Mouse (Mus musculus) brain, embryonic 14.5 days (tissue): ENCODE measurements at regions not wholly inside any gene's neighbourhood (a gene's known extent, or its start where the extent isn't known, plus 50 kb on each side); places are given as distances from the start of the nearest gene placed in this dataset.

ENCODE experiments used
- DNase-seq: peaks from one replicate; pipeline ENCODE4 v3.0.0-alpha.2; 2011; ENCODE audit warnings: low read depth
- CTCF ChIP-seq: fragments of 200-500 bp; IDR thresholded peaks from 2 replicates; pipeline ENCODE4 v1.5.1; 2012; ENCODE audit warnings: inconsistent platforms, mild to moderate bottlenecking, moderate library complexity, borderline replicate concordance; ENCODE audit not compliant: insufficient read depth, insufficient read length; ENCODE audit errors: extremely low read depth
- POLR2A ChIP-seq: fragments of 200-500 bp; IDR thresholded peaks from 2 replicates; pipeline ENCODE4 v1.6.1; 2012; ENCODE audit warnings: mild to moderate bottlenecking, inconsistent platforms, borderline replicate concordance; ENCODE audit not compliant: poor library complexity, insufficient read depth, insufficient read length, severe bottlenecking; ENCODE audit errors: extremely low read depth

GRCm38 (mm10) chr14:76610429-76611378 is 54.0 kb upstream of the Serp2 start:
- DNase-seq: peak; percentile 94
- TF ChIP-seq POLR2A (no peak), CTCF (no peak)
